Mouse (Mus musculus) neural tube, embryonic 10.5 days (tissue): ENCODE measurements around the gene Bckdha.
A peak's percentile ranks its signal among the peaks of the same experiment; 100 is the strongest.

Source experiments
- DNase-seq: peaks from one replicate; pipeline ENCODE4 v3.0.0-alpha.2; 2017; ENCODE audit warnings: low spot score; ENCODE audit errors: extremely low spot score

Gene Bckdha

GRCm38 (mm10) chr7:25614831-25615705 is 43.7 kb downstream of the Bckdha start:
- no peak for DNase-seq

GRCm38 (mm10) chr7:25614086-25614485 is 44.7 kb downstream of the Bckdha start:
- DNase-seq, result no peak

- no peak for DNase-seq
These were observed 47.3 kb downstream of the Bckdha start for GRCm38 (mm10) chr7:25611501-25611900.

DNA sequence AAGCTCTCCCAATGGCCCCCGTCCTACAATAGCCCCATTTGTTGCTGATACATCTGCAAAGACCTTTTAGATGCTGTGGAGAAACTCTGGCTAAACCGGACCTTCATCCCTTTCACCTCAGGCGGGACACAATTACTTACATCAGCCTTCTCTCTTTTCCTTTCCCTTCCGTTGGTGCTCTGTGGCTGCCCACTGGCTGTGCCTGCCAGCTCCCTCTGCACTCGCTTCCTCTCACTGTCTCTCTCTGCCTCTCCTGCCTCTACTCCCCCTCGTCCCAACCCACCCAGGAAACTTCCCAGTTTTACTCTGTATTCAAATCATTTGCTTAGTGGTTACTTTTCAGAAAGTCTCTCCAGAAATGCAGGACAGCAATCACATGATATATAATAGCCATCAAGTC is 48.7 kb downstream of the Bckdha start:
- peak; percentile 11 for DNase-seq

- no peak for DNase-seq
These were observed 51.6 kb downstream of the Bckdha start for GRCm38 (mm10) chr7:25607196-25607595.

GRCm38 (mm10) chr7:25606625-25607063 is 52.1 kb downstream of the Bckdha start:
- DNase-seq, result no peak

GRCm38 (mm10) chr7:25601346-25601745 is 57.4 kb downstream of the Bckdha start:
- peak; percentile 7 for DNase-seq

GRCm38 (mm10) chr7:25600666-25601065 is 58.1 kb downstream of the Bckdha start:
- peak; percentile 6 for DNase-seq

GRCm38 (mm10) chr7:25599663-25600062 is 59.1 kb downstream of the Bckdha start:
- DNase-seq, result peak; percentile 83

- no peak for DNase-seq
These were observed 64.9 kb downstream of the Bckdha start for GRCm38 (mm10) chr7:25593859-25594258.

DNA sequence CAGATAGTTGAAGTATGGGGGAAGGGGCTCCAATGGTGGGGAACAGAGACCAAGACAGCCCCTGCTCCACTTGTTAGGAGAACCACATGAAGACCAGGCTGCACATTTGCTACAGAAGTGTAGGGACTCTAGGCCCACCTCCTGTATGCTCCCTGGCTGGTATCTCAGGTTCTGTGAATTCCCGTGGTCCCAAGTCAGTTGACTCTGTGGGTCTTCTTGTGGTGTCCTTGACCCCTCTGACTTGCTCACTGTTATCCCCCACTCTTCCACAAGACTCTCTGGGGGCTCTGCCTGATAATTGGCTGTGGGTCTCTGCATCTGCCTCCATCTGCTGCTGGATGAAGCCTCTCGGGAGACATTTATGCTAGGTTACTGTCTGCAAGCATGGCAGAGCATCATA is 67.6 kb downstream of the Bckdha start:
- no peak for DNase-seq

DNA sequence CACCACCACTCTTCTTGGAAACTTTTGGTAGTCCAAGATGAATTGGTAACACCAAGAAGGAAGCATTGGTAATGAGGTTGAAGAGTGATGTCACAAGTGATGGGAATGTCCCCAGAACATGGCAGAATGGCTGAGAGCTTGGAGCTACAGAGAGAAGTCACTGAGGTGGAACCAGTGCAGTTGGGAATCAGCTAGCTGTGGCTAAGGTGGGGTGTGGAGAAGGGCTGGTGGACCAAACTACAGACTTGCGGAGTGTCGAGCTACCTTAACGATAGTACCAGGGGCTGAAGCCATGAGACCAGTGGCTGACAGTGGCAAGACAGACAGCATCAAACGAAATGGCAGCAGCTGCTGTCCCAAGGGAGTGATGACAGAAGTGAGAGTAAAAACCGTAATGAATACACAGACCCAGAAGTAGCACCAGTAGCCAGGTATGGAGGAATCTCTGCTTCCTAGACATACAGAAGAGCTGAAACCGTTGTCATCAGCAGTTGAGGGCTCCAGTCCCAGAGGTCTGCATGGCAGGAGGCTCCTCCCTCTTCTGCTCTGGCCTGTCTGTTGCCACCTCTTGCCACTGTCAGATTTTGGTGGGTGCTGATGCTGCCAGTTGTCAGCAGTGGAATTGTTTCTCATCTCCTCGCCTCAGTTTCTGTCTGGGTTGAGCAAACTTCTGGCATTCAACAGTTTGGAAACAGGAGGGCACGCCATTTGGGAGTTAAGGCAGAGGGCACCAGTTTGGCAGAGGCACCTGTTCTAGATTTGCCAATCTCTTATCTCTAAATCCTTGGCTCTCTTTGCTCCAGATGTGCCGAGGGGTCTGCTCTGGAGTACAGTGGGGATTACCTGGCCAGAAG is 73.2 kb downstream of the Bckdha start:
- DNase-seq, result peak; percentile 4

GRCm38 (mm10) chr7:25584651-25585050 is 74.1 kb downstream of the Bckdha start:
- no peak for DNase-seq

DNA sequence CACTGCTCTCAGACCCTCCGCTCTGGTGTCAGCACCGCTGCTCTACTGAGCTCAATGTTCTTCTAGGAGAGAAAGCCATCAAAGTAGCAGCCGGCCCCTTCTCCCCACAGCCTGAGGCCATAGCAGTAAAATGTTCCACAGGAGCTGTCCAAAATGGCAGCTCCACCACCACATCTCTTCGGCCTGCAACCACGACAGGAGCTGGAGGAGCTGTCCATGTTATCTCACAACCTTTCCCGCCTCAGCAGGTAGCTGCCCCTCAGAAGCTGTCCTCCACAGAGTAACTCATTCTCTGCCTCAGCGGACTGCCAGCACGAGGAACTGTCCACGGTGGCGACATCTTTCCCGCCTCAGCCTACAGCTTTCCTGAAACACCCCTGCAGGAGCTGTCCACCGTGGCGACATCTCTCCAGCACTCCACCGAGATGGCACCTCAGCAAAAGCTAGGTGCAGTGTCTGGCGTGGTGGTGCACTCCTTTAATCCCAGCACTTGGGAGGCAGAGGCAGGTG is 76.4 kb downstream of the Bckdha start:
- DNase-seq, result no peak
